Mouse (Mus musculus) cerebellum, postnatal 10 days (tissue): ENCODE data around the gene Adi1.

Source experiments
- DNase-seq, 2 experiments: peaks; one replicate each; pipeline ENCODE4 v3.0.0; 2021; ENCODE audit warnings: mixed read lengths in 2 of 2

Adi1 gene

DNA sequence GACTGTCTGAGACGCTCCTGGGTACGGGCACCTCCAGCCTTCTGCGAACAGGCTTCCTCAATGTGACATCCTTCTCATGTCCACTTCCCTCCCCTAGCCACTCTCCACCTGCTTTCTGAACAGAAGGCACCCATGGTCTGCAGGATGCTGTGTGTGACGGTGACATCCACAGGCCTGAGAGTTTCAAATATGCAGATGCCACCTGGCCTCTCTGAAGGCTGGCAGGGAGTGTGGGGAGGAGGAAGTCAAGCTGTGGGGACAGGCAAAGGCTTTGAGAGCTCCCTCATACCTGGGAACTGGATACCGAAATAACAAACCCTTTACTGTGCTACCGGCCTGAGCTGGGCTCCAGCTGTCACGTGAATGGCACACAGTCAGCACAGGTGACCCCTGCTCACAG lies 19.7 kb downstream of the Adi1 start:
- DNase-seq = no peak

DNA sequence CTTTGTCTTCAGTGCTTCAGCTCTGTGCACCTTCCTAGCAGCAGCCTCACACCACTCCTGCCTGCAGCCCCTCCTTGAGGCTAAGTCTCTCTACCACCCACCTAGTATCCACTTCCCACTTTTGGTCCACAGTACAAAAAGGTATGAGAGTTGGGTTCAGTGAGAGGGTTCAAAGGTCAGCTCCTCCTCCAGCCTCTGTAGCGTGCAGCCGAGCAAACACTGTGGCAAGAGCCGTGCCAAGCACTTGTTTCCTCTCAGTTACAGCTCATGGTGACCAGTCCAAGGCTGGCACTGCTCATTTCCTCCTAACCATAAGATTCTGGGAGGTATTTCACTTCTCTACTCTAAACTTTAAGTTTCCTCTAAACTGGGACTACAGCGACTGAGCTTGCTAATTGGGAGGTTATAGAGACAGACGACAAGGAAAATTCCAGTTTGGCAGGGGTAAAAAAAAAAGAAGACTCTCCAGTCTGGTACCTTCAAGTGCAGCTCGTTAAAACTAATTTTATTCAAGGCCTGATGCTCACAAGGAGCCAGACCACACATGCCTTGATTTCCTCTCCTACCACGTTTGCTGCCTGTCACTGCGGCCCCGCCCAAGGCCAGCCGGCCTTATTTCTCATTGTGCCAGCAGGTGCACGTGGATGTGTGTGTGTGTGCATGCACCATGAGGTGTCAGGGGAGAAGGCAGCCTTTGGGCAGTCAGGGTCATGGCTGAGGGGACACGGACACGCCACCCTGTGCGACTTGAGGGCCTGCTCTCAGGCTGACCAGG lies 23.0 kb downstream of the Adi1 start:
- no peak for DNase-seq

DNA sequence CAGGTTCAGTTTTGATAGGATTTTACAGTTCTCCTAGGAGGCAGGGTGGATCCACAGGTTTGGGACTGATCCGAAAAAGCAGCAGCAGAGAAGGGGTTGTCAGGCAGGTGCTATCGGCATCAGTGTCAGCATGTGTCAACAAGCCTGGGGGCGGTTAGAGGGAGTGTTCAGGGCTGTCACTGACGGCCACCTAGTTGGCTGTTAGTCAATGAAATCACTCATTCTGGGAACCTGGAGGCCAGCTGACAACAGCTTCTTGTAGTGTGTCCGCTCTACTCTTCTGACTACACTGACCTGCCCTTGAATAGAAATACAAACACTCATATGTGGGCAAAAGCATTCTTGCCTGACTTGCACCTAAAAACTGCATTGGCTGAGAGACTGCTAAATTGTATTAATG lies 24.1 kb downstream of the Adi1 start:
- DNase-seq = peak in 1 of 2 experiments; percentile 24

DNA sequence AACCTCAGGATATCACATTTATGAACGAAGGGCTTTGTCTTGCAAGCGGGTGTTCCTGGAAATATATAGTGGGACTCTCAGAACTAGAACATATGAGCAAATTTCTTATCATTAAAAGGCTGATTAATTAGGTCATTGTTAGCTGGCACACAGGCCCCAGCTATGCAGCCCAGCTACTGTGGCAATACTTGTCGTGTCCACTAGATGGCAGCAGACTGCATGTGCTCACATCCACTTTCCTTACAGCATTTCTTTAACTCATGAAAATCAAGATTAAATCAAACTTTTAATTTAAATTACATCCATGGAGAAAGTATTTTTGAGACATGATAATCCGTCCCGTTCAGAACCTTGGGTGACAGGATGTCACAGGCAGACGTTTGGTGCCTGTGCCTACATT lies 24.6 kb downstream of the Adi1 start:
- peak; percentile 87 to 92 for DNase-seq

DNA sequence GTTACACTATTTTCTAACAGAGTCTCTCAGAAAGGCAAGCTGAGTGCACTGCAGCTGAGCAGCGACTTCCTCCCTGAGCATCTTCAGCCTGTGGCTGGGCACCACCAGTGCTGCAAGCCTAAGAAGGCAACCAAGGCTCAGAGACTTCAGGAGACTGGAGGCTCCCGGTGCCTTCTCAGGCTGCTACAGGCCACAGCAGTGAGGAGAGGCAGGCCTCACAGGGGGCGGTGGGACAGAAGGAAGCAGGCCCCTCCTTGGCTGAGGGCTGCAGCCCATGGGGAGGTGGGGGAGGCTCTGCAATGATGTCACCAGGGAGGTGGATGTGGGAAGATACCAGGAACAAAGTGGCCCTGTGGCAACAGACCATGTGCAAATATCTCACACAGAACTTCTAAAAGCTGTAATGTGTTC lies 25.1 kb downstream of the Adi1 start:
- peak; percentile 49 to 60 for DNase-seq

DNA sequence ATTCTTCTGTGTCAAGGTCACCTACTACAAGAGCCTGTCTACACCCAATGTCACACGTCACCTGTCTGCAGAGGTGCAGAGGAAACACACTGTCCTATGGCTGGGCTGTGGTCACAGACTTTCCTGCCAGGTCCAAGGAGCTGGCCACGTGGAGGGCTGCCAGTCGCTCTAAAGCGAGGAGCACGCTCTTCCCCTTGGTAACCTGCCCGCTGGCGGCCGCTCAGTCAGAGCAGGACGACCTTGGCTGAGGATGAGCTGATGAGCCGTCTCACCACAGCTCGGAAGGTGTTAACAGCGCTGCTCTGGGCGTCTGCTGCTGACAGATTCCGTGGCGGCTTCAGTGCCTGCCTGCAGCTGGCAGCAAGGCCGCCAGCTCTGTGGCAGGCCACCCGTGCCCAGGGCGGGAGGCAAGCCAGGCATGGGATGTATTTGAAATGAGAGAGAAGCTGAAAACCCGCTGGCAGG lies 25.6 kb downstream of the Adi1 start:
- DNase-seq = peak; percentile 96 to 97

DNA sequence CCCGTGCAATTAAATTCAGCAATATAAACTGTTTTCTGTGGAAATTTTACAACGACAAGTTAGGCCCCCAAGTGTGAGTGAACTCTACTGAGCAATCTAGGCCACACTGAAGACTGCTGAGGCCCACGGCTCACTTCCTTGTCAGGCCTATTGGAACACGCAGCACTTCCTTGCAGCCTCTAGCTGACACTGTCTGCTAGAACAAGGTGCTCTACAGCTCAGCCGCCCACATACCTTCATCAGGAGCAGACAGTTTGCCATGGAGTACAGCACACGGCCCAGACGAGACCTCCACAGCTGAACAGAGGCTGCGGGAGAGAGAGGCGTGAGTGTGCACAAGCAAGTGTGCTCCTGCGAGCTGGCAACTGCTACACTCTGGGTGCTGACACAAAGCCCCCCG lies 26.3 kb downstream of the Adi1 start:
- peak; percentile 24 to 28 for DNase-seq

DNA sequence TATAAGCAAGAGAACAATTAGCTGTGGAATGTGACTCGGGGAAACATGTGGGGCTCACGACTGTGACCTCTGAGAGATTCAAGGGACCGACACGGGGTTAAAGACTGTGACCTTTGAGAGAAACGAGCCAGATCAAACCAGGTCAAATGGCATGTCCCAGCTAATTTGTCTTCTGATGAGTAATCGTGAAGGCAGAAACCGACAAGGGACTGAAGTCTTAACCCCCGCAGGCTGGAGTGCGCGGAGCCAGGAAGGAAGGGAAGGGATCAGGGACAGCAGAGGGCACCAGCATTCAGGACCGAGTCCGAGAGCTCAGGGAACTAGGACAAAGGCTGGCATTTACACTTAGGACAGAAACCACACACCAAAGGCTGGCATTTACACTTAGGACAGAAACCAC lies 29.4 kb downstream of the Adi1 start:
- peak; percentile 32 to 36 for DNase-seq

DNA sequence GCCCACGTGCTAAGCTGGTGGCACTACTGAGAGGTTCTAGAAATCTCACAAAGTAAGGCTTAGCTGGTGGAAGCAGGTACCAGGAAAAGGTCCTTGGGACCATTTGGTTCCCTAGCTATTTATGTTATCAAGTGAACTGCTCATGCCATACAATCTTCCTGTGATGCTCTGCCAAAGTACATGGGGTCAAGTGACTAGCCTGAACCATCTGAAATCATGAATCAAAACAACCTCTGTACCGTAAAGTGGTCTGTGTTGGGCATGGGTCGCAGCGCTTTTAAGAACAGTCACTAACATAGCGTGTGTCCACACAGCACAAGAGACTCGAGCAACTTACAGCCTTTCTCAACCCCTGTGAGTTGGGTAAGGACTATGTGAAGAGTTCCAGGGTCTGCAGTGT lies 30.2 kb downstream of the Adi1 start:
- no peak for DNase-seq

DNA sequence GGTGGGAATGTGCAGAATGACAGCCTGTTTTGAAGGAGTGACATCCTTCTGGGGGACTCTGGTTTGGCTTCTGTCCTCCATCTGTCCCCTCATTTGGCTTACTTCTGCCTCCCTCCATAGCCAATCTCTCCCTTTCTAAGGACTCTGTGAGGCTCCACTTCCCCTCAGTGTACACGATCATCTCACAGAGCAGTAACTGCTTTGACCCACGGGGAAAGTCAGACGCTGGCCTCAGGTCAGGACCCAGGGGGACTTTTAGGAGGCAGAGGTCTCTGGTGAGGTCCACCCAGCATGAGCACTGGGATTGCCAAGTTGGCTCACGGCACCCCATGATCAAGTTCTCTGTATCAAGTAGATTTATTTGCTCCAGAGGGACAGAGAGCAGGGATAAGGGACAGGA lies 33.1 kb downstream of the Adi1 start:
- DNase-seq = no peak

DNA sequence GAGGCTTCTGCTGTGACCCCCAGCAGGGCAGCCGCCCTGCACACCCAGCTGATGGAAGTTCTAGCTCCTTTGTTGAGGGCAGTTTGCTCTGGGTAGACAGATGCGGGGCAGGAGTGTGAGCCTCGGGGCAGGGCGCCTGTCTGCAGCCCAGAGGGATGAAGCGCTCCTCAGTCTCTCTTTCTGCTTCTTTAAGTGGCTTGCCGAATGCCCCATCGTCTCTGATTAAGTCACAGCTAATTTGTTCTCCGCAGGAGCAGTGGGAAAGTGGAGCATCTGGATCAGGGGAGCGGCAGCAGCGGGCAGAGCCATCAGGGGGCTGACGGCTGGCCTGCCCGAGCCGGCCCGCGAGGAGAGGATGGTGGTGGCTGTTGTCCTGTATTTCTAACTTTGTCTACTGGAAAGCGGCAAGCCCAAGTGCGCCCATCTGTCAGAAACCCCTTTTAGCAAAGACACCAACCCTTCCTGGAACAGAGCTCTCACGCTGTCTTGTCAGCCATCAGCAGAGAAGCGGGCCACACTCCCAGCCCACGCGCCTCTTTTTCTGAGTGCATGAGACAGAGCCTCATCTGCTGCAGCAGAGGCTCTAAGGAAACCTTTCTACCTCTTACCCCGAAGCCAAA lies 35.6 kb downstream of the Adi1 start:
- DNase-seq = no peak

DNA sequence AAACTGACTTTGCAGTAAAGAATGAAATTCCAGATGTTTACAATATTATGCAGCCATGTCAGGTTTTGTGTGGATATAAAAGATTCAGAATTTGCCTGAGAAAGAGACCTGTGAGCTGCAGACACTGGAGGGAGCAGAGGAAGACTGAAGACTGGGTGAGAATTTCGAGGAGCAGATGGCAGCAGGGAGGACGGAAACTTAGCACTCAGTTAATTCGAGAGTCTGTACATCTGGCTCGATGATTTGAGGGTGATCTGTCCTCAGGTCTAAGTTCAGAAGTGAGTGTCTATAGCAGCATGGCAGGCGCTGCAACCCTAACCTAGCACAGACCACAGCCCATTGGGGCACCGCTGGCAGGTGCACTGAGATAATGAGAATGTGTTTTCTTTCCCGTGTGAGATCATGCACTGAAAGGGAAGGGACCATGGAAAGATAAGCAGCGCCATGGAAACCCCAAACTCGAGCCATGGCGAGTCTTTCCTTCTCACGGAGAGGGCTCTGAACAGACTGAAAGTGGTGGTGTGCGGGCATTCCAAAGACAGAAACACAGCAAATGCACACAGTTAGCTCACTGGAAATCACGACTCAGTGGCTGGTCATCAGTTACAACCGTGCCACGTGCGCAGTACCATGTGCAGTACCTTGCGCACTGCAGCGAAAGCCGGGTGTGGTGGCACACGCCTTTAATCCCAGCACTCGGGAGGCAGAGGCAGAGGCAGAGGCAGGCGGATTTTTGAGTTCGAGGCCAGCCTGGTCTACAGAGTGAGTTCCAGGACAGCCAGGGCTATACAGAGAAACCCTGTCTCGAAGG lies 40.0 kb downstream of the Adi1 start:
- DNase-seq = no peak

DNA sequence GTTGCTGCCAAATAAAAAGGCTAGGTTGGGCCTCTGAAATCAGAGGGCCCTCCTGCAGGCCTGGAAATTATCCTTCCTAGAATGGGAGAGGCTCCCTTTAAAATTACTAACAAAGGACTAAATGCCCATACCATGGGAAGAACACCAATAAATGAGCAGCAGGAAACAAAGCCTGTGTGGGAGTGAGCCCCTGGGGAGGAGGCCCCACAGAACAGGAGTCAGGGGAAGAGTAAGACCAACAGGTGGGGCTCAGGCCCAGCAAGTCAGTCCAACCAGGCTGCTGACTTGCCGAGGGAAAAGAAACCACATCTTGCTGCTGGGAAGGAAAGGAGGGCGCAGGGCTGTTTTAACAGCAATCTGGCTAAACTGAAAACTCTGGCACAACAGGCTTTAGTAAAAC lies 42.0 kb downstream of the Adi1 start:
- no peak for DNase-seq

DNA sequence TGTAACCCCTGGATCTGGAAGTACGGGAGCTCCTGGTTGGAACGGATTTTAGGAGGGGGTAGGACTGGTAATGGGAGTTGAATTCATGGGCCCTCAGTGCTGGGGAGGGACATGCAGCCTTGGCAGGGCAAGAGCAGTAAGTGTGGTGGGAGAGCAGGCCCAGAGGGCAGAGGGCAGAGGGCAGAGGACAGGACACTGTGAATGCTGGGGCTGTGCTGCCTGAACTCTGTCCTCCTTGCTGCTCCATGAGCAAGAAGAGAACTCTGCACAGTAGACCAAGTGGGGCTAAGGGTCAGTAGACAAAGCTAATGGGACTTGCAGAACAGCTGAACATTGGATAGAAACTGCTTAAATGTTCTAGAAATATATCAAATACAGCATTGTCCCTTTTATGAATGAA lies 43.1 kb downstream of the Adi1 start:
- DNase-seq = no peak

DNA sequence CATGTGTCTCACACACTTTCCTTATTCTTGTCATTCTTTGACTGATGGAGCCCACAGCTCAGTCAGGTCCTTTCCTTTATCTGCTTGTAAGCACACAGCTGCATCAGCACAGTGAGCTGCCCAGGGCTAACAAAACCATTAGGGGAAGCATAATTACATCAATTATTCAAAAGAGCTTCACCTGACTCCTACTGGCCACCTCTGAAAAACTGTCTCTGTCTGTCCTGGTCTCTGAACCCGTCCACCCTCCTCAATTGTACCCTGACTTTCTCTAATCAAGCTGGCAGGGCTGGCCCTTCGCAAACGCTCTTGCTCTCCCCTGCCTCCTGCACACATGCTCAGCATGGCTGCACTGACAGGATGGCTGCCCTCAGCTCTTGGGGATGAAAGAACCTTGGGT lies 49.3 kb downstream of the Adi1 start:
- no peak for DNase-seq

DNA sequence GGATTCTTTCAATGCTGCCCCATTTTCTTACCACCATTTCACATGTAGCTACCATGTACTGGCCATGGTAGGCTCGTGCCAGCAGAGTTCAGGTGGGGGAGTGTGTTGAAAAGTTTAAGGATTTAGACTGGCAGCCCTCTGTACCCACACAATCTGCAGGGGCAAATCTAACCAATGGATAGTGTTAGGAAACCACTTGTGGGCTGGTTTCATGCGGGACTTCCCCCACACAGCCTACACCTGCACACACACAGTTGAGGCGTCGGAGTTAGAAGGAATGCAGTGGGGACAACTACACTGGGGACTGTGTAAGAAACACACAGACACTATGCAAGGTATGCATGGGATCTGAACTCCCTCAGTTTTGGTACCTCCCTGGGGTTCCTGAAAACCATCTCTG lies 51.2 kb downstream of the Adi1 start:
- no peak for DNase-seq

DNA sequence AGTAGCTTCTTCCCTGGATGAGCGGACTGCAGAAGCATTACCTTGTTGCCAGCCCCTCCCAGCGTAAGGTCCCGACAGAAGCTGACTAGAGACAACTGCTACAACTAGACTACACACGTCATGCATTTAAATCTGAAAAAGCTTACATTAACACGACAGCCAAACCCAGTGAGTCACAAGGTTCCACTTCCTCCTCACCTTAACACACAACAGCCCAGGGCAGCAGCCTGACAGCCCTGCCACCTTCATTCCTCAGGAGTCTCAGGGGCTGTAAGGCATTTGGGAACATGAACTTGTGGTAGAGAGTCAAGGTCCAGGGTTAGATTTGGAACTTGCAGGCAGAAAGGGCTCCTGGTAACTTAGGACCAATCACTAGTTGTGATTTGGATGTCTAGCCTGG lies 52.0 kb downstream of the Adi1 start:
- no peak for DNase-seq
